Mouse (Mus musculus): ENCODE data around the gene Gper1. TPM values are rescaled to one million over a fixed set of nuclear protein-coding genes. Genes with fewer than 3 reads are reported as not detected.

Gper1 gene
- 1 to 10 TPM; 2.3 to 2.7 TPM for total RNA-seq (2021)
- long read RNA-seq, experiment 1, partial matches to known transcripts, result 1 of 5 reads
- long read RNA-seq, experiment 1, other reads (novel, unspliced or antisense), result 0 of 5 reads
- long read RNA-seq, experiment 2, partial matches to known transcripts, result 0 of 3 reads
- long read RNA-seq, experiment 2, other reads (novel, unspliced or antisense), result 0 of 3 reads

DNA sequence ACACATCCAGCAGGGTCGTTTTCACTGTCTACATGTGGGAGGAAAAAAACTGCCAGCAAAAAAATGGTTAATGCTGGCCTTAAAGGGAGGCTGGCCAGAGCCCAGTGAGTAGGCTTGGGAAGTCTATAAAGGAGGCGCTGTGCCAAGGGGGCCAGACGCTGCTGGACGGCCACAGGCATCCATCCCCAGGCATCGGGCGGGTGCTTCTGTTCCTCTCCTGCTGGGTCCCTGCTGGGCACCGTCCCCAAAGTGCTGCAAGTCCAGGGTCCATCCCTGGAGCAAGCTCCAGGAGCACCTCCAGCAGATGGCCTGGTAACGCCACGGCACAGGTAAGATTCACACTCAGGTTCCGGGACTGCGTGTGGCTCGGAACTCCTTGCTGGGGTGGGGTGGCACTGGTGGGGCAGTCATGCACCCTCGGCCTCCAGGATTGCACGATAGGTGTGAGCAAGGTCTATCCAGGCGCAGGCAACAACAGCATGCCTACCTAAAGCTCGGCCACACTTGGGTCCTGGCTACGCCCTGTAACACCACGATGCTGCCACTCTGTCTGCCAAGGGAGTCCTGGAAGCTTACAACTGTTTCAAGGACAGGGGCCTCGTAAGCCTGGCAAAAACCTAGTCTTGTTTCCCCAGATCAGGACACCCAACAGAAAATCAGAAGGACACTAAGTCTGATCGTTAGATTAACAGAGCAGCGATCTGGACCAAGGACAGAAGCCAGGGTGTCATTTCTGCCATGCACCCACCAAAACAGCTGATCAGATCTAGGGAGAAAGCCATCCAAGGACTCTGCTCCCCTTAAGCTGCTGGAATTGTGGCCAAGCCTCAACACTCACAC lies at the start of gene Gper1:
TSS of gene Gper1 (plus strand) at position 126 of the 840 bp plus-strand sequence.
- peak; percentile 64 for DNase-seq

DNA sequence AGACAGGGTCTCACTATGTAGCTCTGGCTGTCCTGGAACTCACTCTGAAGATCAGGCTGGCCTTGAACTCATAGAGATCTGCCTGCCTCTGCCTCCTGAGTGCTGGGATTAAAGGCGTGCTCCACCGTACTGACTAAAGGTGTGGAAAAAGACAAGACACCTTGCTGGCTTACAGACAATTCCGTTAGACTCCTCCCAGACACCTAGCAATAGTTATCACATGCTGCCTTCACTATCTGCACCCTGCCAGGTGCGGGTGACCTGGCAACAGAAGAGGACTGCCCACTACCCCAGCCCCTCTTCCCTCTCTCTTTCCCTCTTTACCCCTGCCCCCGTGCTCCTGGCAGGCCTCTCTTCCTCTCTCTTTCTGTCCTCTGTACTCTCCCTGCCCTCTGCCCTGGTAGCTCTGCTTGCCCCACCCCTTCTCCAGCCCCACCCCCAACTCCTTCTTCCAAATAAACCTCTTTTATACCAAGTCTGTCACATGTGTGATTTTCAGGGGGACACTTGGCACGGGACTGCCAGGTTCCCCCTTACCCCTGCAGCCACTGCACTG lies 49.0 kb upstream of the Gper1 start:
- DNase-seq, result no peak

DNA sequence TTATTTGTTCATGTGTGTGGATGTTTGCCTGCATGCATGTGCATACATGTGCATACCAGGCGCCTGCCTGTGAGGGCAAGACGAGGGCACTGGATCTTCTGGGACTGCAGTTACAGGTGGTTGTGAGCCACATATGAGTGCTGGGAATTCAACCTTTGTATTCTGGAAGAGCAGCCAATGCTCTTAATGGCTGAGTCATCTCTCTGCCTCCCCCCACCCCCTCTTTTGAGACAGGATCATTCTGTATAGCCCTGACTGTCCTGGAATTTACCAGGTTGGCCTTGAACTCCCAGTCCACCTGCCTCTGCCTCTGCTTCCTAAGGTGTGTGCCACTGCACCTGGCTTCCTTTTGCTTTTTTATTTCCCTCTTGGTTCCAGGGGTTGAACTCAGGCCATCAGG lies 48.1 kb upstream of the Gper1 start:
- no peak for DNase-seq

DNA sequence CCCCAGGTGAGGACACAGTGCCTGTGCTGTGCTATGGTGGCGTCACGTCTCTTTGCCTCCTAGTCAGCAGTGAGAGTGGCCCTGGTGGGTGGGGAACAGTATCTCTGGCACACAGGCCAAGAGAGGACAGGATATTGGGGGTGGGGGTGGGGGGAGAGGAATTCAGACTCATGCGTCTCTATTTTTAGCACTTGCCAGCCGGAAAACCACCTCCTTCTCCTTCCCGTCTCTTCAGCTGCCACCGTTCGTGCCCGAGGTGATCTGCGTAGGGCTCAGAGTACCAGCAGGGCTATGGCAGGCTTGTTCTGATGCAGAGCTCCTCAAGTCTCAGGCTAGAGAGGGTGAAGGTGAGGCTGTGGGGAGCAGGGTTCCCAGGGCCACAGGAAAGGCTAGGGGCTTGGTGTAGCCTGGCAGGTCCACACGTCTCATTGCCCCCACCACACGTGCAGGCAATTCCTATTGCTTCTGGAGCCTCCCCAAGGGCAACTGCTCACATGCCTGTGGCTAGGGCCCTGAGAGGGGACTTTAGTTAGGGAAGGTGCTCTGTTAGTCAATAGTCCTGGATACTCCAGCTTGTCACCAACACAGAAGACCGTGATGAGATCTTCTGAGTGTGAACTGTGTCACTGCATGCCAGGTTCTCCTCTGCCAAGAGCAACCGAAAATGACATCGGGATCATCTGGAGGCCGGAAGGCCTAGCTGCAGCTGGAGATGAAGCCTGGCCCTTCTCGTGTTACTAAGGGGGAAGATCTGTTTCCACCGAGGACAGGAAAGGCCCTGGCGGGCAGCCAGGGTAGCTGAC lies 45.3 kb upstream of the Gper1 start, which contains the start of gene Gpr146:
TSS of gene Gpr146 (plus strand) at position 230 of the 803 bp plus-strand sequence.
- peak; percentile 77 for DNase-seq

DNA sequence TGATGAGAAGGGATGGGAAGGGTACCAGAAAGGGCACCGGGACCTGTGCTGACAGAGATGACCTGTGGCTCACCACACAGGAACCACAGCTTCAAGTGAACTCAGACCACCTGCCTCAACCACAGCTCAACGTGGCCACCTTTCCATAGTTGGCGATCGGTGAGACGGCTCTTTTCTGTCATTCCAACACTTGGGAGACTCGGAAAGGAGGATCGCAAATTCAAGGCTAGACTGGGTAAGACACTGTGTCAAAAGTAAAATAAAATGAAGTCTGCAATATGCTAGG lies 44.7 kb upstream of the Gper1 start:
- no peak for DNase-seq

DNA sequence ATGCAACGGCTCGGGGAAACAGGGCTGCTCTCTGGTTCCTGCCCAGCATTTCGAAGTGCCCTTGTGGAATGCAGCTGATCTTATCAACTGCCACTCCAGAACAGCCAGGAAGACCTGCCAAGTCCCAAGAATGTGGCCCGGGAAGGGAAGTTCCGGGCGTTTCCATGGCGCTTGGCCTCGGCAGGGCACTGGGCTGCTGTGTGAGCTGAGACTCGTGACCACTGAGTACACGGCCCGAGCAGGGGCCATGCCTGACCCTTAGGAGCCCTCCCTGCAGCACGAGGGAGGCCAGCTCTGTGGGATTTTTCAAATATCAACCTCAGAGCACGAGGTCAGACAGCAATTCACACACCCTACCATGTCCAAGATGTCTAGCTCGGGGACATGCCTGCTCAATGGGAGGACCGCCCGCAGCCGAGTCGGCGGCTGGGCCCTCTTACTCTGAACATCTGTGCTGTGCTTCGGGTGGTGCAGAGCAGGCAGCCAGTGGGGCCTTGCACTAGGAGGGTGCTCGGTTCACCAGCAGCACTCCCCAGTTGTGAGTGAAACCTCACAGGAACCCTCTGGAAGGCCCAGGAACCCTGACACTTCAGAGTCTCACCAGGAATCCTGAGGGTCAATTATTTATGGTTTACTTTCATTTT lies 43.8 kb upstream of the Gper1 start:
- DNase-seq, result peak; percentile 63

DNA sequence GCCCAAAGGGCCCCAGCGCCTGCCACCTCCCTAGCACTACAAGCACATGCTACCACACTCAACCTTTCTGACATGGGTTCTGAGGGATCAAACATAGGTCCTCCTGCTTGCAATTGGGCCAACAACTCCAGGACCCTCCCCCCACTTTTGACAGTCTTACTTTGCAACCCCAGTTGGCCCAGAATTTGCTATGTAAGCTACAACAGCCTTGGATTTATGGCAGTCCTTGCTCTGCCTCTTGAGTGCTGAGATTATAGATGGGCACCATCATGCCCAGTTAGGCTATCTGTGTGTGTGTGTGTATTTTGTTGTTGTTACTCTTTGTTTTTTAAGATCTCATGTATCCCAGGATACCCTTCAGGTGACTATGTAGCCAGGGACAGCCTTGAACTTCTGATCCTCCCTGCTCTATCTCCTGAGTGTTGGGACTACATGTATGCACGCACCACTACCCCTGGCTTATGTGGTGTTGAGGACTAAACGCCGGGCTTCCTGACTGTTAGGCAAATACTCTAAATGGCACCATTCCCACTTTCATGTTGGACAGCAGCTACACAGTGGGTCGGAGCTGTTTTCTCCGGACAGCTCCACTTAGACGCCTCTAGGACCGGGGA lies 43.1 kb upstream of the Gper1 start:
- DNase-seq, result no peak

DNA sequence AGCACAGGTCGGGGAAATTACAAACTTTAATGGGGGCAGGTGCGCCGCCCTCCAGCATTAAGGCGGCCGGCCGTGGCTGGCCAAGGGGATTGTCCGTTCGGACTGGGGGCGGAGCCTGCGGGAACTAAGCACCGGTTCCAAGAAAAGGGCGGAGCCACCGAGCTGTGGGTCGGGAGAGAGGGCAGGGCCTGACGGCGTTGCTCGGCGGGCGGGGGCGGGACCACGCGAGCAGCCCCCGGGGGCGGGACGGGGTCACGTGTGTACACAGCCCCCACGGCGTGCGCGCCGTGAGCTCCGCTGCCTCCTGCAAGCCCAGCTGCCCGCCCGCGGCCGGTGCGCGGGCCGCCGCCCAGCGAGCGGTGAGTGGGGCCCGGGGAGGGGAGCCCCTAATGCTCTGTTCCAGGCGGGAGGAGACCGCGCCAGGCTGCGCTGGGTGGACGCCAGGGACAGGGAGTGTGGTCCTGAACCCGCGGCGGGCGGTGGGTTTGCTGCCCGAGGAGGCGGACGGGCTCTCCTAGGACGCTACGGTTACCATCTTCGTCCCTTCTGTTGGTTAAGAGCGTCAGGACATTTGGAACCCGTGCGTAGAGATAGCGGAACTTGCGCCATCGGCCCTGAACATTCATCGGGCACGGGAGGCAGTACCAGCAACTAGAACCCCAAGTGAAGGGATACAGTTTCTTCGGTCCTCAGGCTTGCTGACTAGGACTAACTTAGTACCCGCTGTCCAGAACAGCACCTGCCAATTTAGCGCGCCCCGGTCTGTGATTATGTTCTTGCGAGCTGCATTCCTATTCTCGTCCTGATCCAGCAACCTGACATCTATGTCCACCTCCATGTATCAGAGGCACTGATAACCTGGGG lies 42.3 kb upstream of the Gper1 start:
- peak; percentile 96 for DNase-seq

DNA sequence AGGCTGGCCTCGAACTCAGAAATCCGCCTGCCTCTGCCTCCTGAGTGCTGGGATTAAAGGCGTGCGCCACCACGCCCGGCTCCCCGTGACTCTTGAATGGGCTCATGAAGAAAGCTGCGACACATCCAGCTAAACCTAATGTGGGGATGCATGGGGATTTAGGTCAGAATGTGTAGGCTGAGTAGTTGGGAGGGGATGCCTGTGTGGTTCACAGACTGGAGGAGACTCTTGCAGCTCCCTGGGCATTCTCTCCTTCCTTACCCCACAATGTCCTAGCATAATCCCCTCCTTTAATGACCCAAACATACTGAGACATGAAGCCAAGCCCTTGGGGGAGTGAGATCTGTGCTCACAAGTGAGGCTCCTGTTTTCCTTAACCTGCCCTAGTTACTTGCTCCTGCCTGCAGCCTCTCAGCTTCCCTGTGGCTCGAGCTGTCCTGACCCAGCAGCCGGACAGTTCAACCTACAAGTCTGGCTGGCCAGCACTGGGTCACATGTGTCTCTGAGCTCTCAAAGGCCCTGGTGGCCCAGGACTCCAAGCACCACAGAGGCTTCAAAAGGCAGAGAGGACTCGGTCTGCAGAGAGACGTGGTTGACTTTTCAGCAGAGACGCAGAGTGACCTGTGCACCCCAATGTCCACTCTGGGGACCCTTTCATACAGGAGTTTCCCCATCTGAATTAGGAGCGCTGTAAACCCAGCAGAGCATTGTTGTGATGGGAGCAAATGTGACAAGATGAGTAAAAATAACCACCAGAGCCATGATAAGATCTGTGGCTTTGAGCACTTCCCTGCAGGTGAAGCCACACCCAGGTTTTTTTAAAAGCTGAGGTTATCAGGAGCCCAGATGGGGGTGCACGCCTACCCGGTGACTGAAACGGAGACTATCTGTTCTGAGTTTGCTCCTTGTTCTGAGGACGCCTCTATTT lies 41.1 kb upstream of the Gper1 start:
- DNase-seq, result no peak

DNA sequence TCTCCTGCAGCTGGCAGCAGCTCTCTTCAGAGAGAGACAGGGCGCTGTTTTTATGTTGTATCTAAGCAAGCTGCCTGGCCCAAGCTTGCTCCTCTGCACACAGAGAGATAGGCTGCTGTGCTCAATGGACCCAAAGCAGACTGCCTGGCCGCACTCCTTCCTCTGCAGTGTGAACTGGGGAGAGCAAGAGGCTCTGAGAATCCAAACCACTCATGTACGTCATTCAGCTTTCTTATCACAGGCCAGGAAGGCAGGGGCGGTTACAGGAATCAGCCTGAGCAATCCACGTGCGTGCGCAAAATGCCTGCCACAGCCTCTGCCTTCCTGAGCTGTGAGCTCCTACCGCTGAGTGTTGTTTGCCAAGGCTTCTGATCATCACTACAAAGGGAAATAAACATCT lies 40.2 kb upstream of the Gper1 start:
- DNase-seq, result no peak

DNA sequence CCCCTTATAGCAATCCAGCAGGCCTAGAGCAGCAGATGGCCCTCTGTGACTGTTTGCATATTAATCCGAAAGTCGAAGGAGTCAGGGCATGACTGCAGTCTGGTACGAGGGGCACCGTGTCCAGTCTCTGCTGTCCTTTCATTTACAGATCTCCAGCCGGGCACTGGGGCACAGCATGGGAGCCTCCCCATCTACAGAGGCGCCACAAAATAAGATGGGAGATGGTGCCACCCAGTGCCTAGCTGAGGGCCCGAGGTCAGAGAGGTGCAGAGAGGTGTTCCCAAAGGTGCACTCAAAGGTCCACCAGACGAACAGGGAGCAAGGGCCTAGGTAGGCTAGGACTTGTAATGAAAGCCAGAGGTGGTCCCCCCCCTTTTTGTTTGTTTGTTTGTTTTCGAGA lies 39.7 kb upstream of the Gper1 start:
- DNase-seq, result no peak

DNA sequence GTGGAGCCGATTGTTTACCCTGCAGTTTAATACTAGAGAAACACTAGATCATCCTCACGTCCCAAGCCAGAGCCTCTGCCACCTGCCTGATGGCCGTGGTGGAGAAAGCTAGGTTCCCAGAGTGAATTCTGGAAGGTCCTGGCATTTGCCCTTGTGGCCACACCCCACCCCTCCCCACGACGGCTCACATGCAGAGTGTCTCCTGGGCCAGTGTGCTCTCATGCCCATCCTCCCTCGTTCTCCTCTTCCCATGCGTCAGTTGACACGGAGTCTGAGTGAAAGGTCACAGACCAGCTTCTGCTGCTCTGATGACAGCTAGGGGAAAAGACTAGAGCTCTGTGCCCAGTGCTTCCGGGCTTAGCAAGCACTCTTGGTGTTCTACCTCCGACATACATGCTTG lies 38.4 kb upstream of the Gper1 start:
- no peak for DNase-seq

DNA sequence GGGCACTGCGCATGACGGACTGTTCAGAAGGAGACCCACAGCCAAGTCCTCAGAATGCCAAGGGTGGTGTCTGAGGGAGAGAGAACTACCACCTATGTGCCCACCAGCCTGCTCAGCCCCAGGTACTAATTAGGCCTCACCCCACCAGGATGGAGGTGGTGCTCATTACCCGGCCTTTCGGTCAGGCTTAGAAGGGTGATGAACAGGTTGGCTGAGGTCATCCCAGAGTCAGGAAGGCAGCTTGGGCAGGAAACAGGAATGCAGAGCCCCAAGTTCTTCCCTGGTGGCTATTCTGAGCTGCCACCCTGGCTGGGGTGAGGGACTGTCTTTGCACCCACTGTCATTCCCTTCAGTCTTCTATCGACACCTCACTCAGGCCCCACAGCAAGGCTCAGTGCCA lies 36.9 kb upstream of the Gper1 start:
- no peak for DNase-seq

DNA sequence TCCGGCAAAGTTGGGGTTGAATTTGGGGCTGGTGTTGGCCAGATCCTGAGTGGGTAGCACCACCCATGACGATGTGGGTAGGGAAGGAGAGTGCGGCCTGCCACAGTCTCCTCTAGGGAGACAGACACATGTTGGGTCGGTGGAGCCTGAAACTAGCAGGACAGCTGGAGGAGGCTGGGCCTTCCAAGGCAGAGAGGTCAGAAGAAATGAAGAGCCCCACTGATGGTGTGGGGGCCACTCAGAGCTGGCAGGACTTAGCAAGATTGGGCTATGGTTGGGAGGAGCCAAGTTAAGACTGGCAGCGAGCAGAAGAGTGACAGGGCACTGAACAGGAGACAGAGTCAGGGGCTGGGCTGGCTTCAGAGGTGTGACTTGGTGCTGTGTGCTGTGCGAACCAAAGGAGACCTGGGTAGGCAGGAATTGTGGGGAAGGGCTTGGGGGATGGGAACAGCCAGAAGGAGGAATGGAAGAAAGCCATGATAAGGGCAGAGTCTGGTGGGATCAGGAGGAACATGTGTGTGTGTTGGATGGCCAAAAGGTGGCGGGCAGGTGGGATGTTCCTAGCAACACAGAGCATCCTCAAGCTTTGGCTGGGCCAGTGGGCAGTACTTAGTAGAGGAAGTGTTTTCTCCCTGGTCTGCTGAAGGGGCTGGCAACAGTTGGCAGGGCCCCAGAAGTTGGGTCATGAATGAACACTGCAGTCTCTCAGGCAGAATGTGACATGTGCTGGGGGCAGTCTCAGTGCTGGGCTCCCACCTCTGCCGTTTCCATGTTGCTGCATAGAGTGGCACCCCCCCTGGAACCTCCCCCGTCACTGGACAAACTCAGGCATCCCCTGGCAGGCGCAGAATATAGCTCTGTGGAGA lies 35.4 kb upstream of the Gper1 start:
- peak; percentile 51 for DNase-seq

DNA sequence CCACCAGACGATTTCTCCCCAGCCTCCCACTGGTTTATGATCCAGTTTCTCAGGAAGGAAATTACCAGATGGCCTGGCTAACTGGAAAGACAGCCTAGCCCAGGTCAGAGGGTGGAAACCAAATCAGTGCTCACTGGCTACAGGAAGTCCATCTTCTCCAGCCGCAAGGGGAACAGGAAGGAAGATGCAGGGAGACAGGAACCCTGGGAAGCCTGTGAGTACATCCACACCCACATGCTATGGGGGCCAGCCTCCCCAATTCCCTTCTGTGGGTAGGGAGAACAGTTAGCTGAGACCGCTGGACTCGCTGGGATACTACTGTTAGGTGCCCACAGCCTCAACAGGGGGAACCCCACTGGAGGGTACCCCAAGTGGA lies 34.8 kb upstream of the Gper1 start:
- no peak for DNase-seq

DNA sequence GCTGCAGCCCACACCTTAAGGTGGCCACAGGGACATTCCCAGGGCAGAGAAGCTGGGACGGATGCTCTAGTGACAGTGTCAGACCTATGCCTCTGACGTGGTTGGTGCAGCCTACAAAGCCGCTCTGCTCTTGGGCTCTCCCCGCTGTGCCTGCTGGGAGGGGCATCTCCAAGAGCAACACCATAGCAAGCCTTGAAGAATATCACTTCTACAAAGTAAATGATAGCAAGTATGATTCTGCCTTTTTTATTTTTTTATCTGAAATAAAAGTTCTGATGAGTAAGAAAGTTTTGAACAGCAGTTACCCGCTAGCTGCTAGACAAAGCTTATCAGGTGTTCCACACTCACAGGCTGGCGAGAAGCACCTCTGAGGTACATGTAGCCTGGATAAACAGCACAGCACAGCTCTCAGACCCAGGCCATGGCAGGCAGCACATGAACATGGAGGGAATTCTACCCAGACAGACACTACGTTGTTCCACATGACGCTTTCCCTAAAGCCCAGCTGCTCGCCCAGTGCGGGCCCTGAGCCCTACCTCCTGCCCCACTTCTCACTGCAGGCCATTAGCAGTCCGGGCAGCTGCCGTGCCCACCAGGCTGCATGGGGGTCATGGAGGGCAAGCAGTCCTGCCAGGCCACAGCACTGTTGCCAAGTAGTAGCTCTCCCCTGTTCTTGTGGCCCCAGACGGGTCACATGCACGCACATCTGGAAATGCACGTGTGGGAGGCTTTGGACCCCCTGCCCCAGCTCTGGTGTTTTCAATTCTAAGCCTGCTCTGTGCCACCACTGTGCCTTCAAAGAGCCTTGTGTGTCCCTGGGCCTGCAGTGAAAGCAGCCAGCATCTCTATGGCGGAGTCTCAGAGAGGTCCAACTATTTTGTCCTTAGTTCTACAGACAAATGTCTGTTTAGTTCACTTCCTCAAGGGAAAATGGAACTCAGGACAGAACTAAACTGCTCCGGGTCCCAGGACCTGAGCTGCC lies 34.0 kb upstream of the Gper1 start:
- peak; percentile 47 for DNase-seq

DNA sequence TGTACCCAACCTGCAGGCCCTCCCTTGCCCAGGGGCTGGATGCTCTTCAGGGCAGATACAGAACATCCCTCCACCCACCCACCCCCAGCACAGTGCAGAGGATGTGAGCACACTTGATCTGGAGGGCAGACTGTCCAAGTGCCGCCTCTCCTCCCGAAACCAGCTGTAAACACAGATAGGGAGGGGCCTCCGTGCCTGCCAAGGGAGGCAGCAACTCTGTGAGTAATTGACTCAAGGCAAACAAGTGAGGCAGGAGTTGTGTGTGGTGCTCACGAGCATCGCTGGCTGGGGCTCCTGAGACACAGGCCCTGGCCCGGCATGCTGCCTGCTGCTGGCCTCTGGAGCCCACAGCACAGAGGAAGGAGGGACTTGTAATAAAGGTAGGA lies 33.3 kb upstream of the Gper1 start:
- peak; percentile 61 for DNase-seq

Measured in gastrocnemius, postnatal 10 days (tissue).